Mouse (Mus musculus) midbrain, embryonic 10.5 days (tissue): ENCODE measurements at regions not wholly inside any gene's neighbourhood (a gene's known extent, or its start where the extent isn't known, plus 50 kb on each side); places are given as distances from the start of the nearest gene placed in this dataset.

Experiments used
- DNase-seq: peaks from one replicate; pipeline ENCODE4 v3.0.0-alpha.2; 2017; ENCODE audit warnings: low spot score
- H3K27ac ChIP-seq: fragments of 300-500 bp; sonication (generic); replicated peaks from 2 replicates; pipeline ENCODE4 v1.5.1; 2016; ENCODE audit warnings: mild to moderate bottlenecking
- H3K27me3 ChIP-seq: fragments of 300-500 bp; sonication (generic); 2 replicates; pipeline ENCODE4 v1.6.1; 2016; ENCODE audit warnings: low read depth, mild to moderate bottlenecking; ENCODE audit not compliant: poor library complexity, severe bottlenecking
- H3K36me3 ChIP-seq: fragments of 300-500 bp; sonication (generic); 2 replicates; pipeline ENCODE4 v1.6.1; 2016; ENCODE audit warnings: mild to moderate bottlenecking, moderate library complexity
- H3K4me1 ChIP-seq: fragments of 300-500 bp; sonication (generic); 2 replicates; pipeline ENCODE4 v1.6.1; 2016
- H3K4me3 ChIP-seq: fragments of 300-500 bp; sonication (generic); 2 replicates; pipeline ENCODE4 v1.5.1; 2016; ENCODE audit warnings: mild to moderate bottlenecking, moderate library complexity
- H3K9me3 ChIP-seq: fragments of 300-500 bp; sonication (generic); replicated peaks from 2 replicates; pipeline ENCODE4 v1.6.1; 2016; ENCODE audit warnings: mild to moderate bottlenecking
- WGBS: fragments of 180-500 bp; shearing (Covaris S2); methylation state at CpG from one replicate; pipeline ENCODE4 v1.1.7; 2016; 5-methylcytosine and 5-hydroxymethylcytosine counted together

DNA sequence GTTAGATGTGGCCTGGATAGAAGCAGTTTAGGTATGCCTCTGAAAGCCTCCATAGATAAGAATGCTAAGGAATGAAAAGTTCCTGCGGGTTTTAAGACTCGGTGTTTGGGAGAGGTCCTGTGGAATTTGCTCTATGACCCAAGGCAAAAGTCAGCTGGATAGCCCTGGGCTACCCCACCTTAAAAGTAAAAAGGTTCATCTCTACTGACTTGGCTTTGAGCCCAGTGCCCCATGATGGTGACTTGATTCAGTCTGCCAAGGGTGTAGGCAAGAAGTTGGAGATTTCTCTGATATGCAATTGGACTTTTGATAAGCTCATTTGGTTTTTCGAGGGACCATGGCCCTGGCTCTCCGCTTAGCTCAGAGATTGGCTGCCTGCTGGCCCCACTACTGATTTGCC is 78.8 kb upstream of the Herc3 start:
- H3K4me1 ChIP-seq: no peaks in the 10 kb centered on the region
- DNase-seq: no peak
- no peaks in the 10 kb centered on the region for H3K9me3 ChIP-seq
- 91% methylated on average over 4 of the region's 4 CpGs for WGBS
- H3K27me3 ChIP-seq: no peaks in the 10 kb centered on the region
- no peaks in the 10 kb centered on the region for H3K36me3 ChIP-seq
- no peak overlapping the region for H3K27ac ChIP-seq
- no peak overlapping the region for H3K4me3 ChIP-seq

DNA sequence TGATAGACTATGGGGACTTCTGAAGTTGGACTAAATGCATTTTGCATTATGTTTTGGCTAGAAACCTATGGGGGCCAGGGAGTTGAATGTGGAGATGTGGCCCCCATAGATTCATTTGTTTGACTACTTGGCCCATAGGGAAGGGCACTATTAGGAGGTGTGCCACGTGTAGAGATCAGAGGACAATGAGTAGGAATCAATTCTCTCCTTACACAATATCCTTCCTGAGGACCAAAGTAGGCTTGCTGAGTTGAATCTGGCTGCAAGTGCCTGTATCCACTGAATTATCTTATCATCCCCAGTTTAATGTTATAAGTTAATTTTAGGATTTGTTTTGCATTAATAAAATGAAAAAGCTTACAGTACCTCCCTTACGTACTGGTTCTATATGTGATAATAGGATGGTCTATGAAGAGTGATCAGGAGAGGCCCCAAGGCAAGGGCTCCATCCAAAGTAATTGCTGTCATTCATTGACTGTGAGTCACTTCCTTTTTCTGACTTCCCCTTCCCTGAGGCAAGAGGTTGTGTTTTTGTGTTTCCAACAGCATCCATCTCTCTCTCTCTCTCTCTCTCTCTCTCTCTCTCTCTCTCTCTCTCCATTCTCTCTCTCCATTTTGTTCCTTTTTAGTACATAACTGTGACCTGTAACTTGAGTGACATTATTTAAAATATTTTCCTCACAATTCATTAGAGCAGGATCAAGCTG is 74.8 kb upstream of the Herc3 start:
- H3K9me3 ChIP-seq: no peaks in the 10 kb centered on the region
- no peaks in the 10 kb centered on the region for H3K36me3 ChIP-seq
- no peak overlapping the region for H3K27ac ChIP-seq
- no peaks in the 10 kb centered on the region for H3K4me1 ChIP-seq
- no peaks in the 10 kb centered on the region for H3K27me3 ChIP-seq
- no peak overlapping the region for H3K4me3 ChIP-seq
- DNase-seq: no peak
- 75% methylated on average over 2 of the region's 2 CpGs for WGBS

DNA sequence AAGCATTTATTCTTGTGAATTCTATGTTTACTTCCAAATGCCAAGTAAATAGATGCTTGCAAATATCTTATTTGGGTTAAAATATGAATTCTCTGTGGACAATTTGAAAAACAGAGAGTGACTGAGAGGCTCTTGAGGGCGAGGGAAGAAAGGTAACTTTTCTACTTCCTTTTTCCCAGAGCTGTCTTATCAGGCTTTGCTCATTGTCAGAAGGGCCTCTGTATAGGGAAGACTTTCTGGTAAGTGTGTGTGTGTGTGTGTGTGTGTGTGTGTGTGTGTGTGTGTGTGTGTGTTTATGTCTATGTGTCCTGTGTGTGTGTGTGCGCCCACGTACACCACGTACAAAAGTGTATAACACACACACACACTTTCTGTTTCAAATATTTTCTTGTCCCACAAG is 73.9 kb upstream of the Herc3 start:
- Histone ChIP-seq H3K27me3 (no peaks in the 10 kb centered on the region), H3K36me3 (no peaks in the 10 kb centered on the region), H3K4me3 (no peak overlapping the region), H3K9me3 (no peaks in the 10 kb centered on the region), H3K4me1 (no peaks in the 10 kb centered on the region), H3K27ac (no peak overlapping the region)
- DNase-seq: no peak
- WGBS: 85% methylated on average over 4 of the region's 4 CpGs

DNA sequence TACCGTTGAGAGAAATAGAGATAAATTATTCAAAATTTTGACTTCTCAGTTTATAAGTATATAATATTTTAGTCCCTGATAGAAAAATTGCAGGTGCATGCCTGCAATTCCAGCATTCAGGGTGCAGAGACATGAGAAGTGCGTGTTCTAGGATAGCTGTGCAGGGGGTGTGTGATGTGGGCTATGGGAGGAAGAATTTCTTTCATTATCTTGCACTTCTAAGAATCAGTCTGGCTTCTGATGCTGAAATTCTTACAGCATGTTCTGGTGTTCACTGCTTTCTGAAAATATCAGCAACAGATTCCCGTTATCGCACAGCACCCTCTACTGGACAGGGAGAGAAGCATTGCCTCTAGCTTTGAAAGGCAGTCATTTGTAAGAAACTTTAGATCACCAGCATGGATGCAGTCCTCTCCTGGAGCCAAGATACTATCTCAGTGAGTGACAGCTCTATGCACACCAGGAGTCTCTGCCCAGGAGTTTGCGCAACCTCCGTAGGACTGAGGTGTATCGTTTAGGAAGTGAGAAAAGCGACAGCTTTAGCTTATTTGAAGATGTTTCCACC is 60.5 kb upstream of the Herc3 start:
- Histone ChIP-seq H3K36me3 (no peaks in the 10 kb centered on the region), H3K9me3 (no peaks in the 10 kb centered on the region), H3K4me3 (no peak overlapping the region), H3K27me3 (no peaks in the 10 kb centered on the region), H3K27ac (no peak overlapping the region), H3K4me1 (no peaks in the 10 kb centered on the region)
- DNase-seq: peak; percentile 61
- 21% methylated on average over 8 of the region's 8 CpGs for WGBS

DNA sequence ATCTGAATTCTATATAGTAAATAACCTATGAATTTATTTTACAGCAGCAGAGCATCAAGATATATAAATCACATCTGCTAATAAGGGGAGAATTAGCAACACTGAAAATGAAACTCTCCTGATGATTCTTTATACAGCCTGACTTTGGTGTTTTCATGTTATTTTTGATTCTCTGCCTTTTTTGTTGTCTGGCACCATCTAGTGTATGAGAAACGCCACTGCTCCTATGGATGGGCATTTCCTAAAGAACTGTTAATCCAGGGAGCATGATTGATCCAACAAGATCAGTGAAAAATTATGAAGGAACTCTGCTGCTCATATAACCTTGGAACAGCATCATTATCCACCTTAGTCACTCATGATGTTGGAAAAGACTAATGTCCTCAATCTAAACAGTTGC is 59.3 kb upstream of the Herc3 start:
- WGBS: 2% methylated on average over 1 of the region's 1 CpGs
- no peak overlapping the region for H3K27ac ChIP-seq
- H3K4me3 ChIP-seq: no peak overlapping the region
- H3K36me3 ChIP-seq: no peaks in the 10 kb centered on the region
- H3K27me3 ChIP-seq: no peaks in the 10 kb centered on the region
- H3K9me3 ChIP-seq: no peaks in the 10 kb centered on the region
- no peaks in the 10 kb centered on the region for H3K4me1 ChIP-seq
- DNase-seq: no peak
